Mouse (Mus musculus) heart, embryonic 11.5 days (tissue): Measurements from ENCODE around the gene Odf2. TPM values are rescaled to one million over a fixed set of nuclear protein-coding genes. Genes with fewer than 3 reads are reported as not detected.

ENCODE experiments used
- ATAC-seq: fragments of 200-750 bp; cut with Nextera tagmentation; replicated peaks from 2 replicates; pipeline ENCODE4 v1.8.0; 2017; ENCODE audit warnings: moderate library complexity; ENCODE audit not compliant: insufficient number of reproducible peaks, low FRiP score, low TSS enrichment
- H3K27ac ChIP-seq: fragments of 300-500 bp; sonication (generic); 2 replicates; pipeline ENCODE4 v1.5.1; 2014; ENCODE audit warnings: mild to moderate bottlenecking, low read depth, low read length
- H3K27me3 ChIP-seq: fragments of 300-500 bp; sonication (generic); 2 replicates; pipeline ENCODE4 v1.6.1; 2014; ENCODE audit warnings: mild to moderate bottlenecking, low read length, mixed read lengths; ENCODE audit not compliant: control insufficient read depth, insufficient read depth
- H3K36me3 ChIP-seq: fragments of 300-500 bp; sonication (generic); 2 replicates; pipeline ENCODE4 v1.6.1; 2014; ENCODE audit warnings: mild to moderate bottlenecking, low read length, moderate library complexity, mixed read lengths; ENCODE audit not compliant: control insufficient read depth, insufficient read depth
- H3K4me1 ChIP-seq: fragments of 300-500 bp; sonication (generic); 2 replicates; pipeline ENCODE4 v1.6.1; 2014; ENCODE audit warnings: low read length; ENCODE audit not compliant: control insufficient read depth, insufficient read depth
- H3K4me2 ChIP-seq: fragments of 300-500 bp; sonication (generic); 2 replicates; pipeline ENCODE4 v1.6.1; 2014; ENCODE audit warnings: mild to moderate bottlenecking, moderate library complexity
- H3K4me3 ChIP-seq: fragments of 300-500 bp; sonication (generic); 2 replicates; pipeline ENCODE4 v1.5.1; 2014; ENCODE audit warnings: low read depth, low read length
- H3K9ac ChIP-seq: fragments of 300-500 bp; sonication (generic); 2 replicates; pipeline ENCODE4 v1.6.1; 2014; ENCODE audit warnings: mild to moderate bottlenecking, low read depth, low read length, moderate library complexity
- H3K9me3 ChIP-seq: fragments of 300-500 bp; sonication (generic); replicated peaks from 2 replicates; pipeline ENCODE4 v1.6.1; 2016; ENCODE audit warnings: low read length; ENCODE audit not compliant: control insufficient read depth
- WGBS: fragments of 180-500 bp; shearing (Covaris S2); extraction: QIAGEN DNeasy Blood & Tissue Kit; methylation state at CpG from one replicate; pipeline ENCODE4 v1.1.7; 2014; ENCODE audit not compliant: insufficient replicate concordance; 5-methylcytosine and 5-hydroxymethylcytosine counted together
- polyA plus RNA-seq: library from polyadenylated mRNA; unstranded; fragments of >200 nt; fragmentation: Nextera tagmentation; extraction: Ambion mirVana; gene quantifications from 2 replicates; pipeline ENCODE4 v1.2.1, GENCODE M21; 2014

Gene Odf2
- polyA plus RNA-seq, 1 experiment from 2014 or later = 62.0 TPM

DNA sequence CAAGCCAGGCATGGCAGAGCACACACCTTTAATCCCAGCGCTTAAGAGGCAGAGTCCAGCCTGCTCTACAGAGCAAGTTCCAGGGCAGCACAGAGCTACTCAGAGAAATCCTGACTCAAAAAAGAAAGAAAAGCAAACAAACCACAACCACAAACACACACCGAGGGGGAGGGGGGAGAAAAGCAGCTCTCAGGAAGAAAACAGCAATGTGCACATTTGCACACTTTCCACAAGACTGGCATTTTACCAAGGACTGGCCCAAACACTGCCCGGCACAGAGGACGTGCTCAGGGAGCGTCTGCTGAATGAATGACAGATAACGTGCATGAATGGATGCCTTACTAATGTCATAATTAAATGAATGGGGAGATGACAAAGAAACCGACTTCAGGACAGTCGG is 40.0 kb upstream of the Odf2 start:
- H3K4me1 ChIP-seq = peaks cover 10% of the 10 kb centered on the region
- 71% methylated on average over 8 of the region's 8 CpGs for WGBS
- no peak overlapping the region for H3K9ac ChIP-seq
- H3K4me3 ChIP-seq = no peak overlapping the region
- no peak for ATAC-seq
- H3K27ac ChIP-seq = no peak overlapping the region
- no peaks in the 10 kb centered on the region for H3K9me3 ChIP-seq
- H3K4me2 ChIP-seq = no peak overlapping the region
- no peaks in the 10 kb centered on the region for H3K36me3 ChIP-seq
- peaks cover 43% of the 10 kb centered on the region for H3K27me3 ChIP-seq

DNA sequence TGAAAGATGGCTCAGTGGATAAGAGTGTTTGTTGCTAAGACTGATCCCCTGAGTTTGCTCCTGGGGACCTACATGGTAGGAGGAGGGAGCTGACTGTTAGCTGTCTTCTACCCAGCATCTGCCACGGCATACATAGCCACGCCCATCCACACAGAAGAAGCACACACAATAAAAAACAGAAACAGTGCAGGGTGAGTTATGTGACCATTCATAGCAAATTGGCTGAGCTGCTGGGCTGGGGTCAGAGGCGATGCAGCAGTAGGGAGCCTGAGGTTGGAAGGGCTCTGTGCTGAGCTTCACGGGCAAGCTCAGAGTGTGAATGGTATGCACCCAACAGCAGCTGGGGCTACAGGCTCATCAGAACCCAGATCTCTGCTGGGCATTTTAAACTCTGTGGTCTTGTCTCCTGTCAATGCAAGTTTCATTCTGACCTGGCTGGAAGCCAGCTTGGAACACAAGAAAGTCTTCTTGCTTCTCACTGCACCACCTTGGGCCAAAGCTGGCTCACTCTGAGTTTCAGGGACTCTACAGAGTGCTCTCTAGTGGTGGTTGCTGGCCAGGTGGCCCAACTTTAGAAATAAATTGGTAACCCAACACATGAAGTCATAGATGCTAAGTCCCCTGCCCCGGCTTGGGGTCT is 39.1 kb upstream of the Odf2 start:
- ATAC-seq = no peak
- H3K4me1 ChIP-seq = peaks cover 10% of the 10 kb centered on the region
- no peak overlapping the region for H3K4me2 ChIP-seq
- WGBS = 56% methylated on average over 5 of the region's 5 CpGs
- H3K36me3 ChIP-seq = no peaks in the 10 kb centered on the region
- H3K9ac ChIP-seq = no peak overlapping the region
- peaks cover 34% of the 10 kb centered on the region for H3K27me3 ChIP-seq
- no peak overlapping the region for H3K27ac ChIP-seq
- no peaks in the 10 kb centered on the region for H3K9me3 ChIP-seq
- H3K4me3 ChIP-seq = no peak overlapping the region

DNA sequence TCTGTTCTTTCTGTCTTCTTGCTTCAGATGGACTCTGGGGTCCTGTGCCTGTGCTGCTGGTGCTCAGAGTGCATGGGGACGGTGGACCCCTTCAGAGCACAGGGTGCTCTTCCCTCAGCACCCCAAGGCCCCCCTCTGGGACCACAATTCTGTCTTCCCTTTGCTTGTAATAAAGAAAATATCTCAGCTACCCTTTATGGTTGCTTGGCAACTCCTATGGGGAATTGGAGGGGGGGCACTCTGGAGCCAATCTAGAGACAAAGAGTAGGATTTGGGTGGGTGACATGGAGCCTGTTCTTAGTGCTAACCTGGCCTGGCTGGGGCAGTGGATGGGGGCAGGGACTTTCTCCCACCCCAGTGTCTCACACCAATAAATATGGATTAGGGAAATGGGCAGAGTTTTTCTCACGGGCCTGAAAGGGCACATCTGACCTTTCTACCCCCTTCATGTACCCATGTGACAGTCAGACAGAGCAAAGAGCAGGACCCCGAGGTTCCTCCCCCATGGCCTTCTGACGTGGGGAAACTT is 36.0 kb upstream of the Odf2 start:
- Histone ChIP-seq H3K36me3 (no peaks in the 10 kb centered on the region), H3K27ac (no peak overlapping the region), H3K9me3 (no peaks in the 10 kb centered on the region), H3K4me1 (no peaks in the 10 kb centered on the region), H3K27me3 (peaks cover 8% of the 10 kb centered on the region; the same call in 1 of the 2 replicates), H3K4me2 (no peak overlapping the region), H3K4me3 (no peak overlapping the region), H3K9ac (no peak overlapping the region)
- no peak for ATAC-seq
- WGBS = 56% methylated on average over 4 of the region's 4 CpGs

DNA sequence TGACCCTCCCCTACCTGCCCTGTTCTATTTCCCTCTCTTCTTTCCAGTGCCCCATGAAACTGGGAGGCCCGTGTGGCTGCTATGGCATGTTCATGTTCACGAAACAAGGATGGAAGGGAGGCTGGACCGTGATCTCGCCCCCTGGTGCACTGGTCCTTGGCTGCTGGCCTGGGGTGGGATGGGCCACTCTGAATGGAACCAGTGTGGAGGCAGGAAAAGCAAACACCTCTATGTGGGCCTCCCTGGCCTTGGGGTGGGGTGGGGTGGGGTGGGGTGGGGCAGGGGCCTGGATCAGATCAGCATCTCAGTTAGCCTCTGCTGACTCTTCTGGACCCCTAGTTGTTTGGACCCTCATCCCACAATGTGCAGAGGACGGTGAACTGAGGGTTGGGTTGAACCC is 35.3 kb upstream of the Odf2 start:
- no peak for ATAC-seq
- Histone ChIP-seq H3K36me3 (no peaks in the 10 kb centered on the region), H3K27ac (no peak overlapping the region), H3K27me3 (peaks cover 9% of the 10 kb centered on the region; the same call in 1 of the 2 replicates), H3K9ac (no peak overlapping the region), H3K9me3 (no peaks in the 10 kb centered on the region), H3K4me2 (no peak overlapping the region), H3K4me3 (no peak overlapping the region), H3K4me1 (no peaks in the 10 kb centered on the region)
- WGBS = 70% methylated on average over 5 of the region's 5 CpGs

DNA sequence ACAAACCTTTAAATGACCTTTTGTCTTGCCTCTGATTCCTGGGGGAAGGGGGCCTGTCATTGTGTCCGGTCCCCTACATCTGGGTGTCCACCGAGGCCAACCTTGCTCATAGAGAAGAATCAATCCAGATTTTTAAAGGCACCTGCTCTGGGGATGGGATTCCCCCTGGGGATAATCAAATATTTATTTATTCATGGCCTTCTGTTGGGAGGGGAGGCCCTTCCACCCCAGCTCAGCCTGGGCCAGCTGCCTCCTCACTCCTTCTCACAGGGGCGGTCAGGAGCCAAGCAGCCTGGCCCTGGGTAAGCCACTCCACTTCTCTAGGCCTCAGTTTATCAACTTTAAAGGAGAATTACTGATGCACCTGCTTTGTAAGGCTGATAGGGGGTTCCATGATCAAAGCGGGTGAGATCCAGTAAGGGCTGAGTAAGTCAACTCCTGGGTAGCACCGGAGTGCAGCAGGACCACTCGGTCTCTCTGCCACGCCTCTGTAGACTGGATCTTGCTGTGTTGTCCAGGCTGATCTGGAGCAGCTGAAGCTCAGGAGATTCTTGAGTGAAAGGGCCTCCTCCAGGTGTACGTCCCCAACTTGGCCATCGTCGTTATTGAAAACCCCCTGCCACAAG is 33.3 kb upstream of the Odf2 start:
- no peak for ATAC-seq
- 76% methylated on average over 10 of the region's 10 CpGs for WGBS
- Histone ChIP-seq H3K4me2 (no peak overlapping the region), H3K36me3 (no peaks in the 10 kb centered on the region), H3K9ac (no peak overlapping the region), H3K9me3 (no peaks in the 10 kb centered on the region), H3K27me3 (peaks cover 6% of the 10 kb centered on the region; the same call in 1 of the 2 replicates), H3K4me1 (no peaks in the 10 kb centered on the region), H3K4me3 (no peak overlapping the region), H3K27ac (no peak overlapping the region)

DNA sequence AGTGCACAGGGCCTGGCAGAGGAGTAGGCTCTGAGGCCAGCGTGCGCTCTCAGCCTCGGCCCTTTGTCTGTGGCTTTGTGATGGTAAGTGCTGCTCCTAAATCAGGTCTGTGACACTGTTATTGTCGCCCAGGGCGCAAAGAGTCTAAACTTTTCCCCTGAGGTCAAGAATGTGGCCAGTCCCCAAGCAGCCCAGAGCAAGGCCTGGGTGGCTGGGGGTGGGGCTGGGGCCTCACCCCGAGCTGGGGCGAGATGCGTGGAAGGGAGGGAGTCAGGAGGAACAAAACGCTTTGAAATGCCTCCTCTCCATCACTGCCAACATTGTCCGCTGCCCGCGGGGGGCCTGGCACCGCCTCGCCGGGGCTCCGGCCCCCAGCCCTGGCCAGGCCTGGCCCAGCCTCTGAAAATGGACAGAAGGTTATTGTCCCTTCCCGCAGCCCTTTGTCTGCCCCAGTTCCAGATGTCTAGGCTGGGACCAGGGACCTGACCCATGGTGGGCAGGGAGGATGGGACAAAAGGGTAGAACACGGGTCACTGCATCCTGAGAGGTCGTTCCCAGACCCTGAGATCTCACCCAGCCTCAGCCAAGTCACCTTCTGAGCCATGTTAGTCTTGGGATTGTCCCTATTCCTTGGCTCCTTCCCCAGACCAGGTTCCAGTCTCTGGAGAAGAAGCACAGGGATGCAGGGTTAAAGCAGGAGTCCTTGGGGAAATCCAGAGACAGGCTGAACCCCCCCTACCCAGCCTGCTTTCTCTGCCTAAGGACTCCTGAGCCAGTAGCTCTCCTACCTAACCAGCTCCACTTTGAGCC is 32.4 kb upstream of the Odf2 start:
- Histone ChIP-seq H3K4me1 (no peaks in the 10 kb centered on the region), H3K4me2 (no peak overlapping the region), H3K27me3 (peaks cover 6% of the 10 kb centered on the region; the same call in 1 of the 2 replicates), H3K36me3 (no peaks in the 10 kb centered on the region), H3K9me3 (no peaks in the 10 kb centered on the region), H3K4me3 (no peak overlapping the region), H3K9ac (no peak overlapping the region; the same call in 1 of the 2 replicates), H3K27ac (no peak overlapping the region)
- ATAC-seq = no peak
- 29% methylated on average over 19 of the region's 19 CpGs for WGBS

DNA sequence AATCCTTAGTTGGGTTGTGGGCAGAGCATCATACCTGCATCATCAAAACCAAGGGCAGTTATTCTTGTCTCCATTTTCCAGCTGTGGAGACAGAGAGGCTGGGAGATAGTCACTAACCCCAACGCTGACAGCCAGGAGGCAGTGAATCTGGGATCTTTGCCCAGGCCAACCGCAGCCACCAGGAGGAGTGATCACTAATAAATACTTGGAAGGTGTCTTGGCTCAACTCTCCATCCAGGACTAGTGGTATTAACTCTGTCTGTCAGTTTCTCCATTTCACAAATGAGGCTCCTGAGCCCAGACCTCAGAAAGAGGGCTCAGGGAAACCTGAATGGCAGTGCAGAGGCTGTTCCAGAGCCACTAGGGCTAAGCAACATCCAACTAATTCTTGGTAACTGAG is 31.7 kb upstream of the Odf2 start:
- no peak overlapping the region for H3K4me2 ChIP-seq
- H3K4me3 ChIP-seq = no peak overlapping the region
- ATAC-seq = no peak
- no peaks in the 10 kb centered on the region for H3K9me3 ChIP-seq
- H3K9ac ChIP-seq = no peak overlapping the region
- whole genome bisulfite sequencing = 49% methylated on average over 2 of the region's 2 CpGs
- no peaks in the 10 kb centered on the region for H3K4me1 ChIP-seq
- no peaks in the 10 kb centered on the region for H3K36me3 ChIP-seq
- H3K27ac ChIP-seq = no peak overlapping the region
- peaks cover 6% of the 10 kb centered on the region; the same call in 1 of the 2 replicates for H3K27me3 ChIP-seq

DNA sequence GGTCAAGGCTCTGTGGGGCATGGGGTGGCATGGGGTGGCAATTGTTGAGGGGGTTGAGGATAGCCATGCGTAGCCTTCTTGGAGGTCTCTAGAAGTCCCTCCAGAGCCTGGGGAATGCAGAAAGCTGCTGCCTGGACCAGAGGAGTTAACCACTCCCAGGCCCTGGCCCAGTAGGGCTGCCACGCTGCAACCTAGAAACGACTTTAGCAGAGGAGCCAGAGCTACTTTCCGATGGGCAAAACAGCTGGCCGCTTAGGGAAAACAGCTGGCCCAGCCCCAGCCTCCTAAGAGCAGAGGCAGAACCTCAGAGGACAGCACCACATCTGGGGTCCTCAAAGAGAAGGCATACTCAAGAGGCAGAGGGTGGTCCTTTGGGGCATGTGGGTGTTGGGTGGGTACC is 31.1 kb upstream of the Odf2 start:
- no peak overlapping the region for H3K4me2 ChIP-seq
- no peaks in the 10 kb centered on the region for H3K9me3 ChIP-seq
- no peak for ATAC-seq
- H3K27ac ChIP-seq = no peak overlapping the region
- H3K4me3 ChIP-seq = no peak overlapping the region
- H3K9ac ChIP-seq = no peak overlapping the region
- no peaks in the 10 kb centered on the region for H3K36me3 ChIP-seq
- H3K4me1 ChIP-seq = no peaks in the 10 kb centered on the region
- H3K27me3 ChIP-seq = peaks cover 6% of the 10 kb centered on the region; the same call in 1 of the 2 replicates
- WGBS = 74% methylated on average over 5 of the region's 5 CpGs
